Mouse (Mus musculus) regulatory T cell (primary cell): ENCODE measurements around the gene Vmn2r15.

Experiments
- in situ Hi-C: fragments of 300-600 bp; cut with MboI, MseI; formaldehyde crosslinking; loops from one replicate; pipeline ENCODE4 v1.15.1; 2025; ENCODE audit warnings: high pct_unique_total_duplicates

The Vmn2r15 gene

DNA sequence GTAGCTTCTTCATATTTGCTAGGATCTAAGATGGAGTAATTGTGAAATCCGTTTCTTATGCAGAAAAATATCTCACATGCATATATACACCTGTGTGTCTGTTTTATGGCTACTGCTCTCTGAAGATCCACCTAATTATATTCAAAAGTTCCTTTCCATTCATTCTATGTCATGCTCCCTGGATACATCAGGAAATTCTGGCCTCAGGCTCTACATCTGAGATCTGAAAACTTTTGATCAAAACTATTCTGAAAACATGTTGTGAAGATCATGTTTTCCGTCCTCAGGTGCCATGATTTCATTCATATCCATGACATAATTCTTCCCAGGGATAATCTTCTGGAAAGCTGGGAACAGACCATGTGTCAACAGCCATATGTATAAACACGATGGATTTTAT is at the start of gene Vmn2r15:
Gene Vmn2r15, minus strand, starts transcription at position 101 of the 400 bp plus-strand sequence.
- in situ Hi-C loops = no loop called here

DNA sequence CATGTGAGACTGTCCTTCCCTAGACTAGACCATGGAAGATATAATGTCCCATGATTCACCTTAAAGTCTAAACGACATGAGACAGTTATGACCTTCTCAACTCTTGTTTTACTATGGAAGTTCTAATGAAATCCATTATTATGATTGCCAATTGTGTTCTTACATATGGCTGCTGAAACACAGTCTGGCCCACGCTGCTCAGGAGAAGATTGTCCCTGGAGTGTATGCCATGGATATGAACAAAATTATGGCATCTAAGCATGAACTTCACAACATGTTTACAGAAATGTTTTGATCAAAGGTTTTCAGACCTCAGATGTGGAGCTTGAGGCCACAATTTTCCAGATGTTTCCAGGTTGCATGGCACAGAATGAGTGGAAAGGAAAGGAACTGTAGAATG is 32.4 kb upstream of the Vmn2r15 start, which contains the start of gene Vmn2r16:
Gene Vmn2r16, plus strand, starts transcription at position 301 of the 400 bp plus-strand sequence.
- in situ Hi-C loops = no loop called here

DNA sequence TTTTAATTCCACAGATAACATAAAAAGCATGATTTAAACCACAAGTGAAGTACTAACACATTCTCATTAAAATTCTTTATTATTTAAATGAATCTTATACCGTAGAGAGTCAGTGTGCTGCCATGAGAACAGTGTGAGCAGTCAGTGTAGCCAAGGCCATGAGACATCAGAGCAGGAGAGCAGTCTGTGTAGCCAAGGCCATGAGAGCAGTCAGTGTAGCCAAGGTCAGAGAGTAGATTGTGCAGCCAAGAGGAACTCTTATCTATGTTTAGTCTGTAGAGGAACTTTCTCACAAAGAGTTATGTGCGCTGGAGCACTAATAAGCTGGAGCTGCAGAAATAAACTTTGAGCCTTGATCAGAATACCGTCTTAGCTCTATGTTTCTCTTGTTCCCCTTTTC is 2.8 kb downstream of the Vmn2r15 start:
- in situ Hi-C loops = no loop called here
